In the genomic region with DNA sequence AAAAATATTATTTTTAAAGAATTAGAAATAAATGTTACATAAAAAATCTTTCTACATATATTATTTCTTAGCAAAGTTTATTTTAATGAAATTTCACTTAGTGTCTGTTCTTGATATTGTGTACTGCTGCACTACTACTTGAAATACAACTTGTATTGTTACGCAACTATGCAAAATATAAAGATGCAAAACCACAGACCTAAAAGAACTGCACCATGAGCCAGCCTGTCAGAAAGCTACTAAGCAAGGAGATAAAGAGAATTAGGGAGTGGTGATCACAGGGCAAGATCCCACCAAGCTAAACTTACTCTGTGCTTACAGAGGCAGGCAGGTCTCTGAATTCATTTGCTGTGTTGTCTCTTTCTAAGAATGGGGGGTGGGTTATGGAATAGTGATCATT, we compare ENCODE assay signal across 28 mouse cellular contexts. TPM values are rescaled to one million over a fixed set of nuclear protein-coding genes. Genes with fewer than 3 reads are reported as not detected.
DNase-seq lines count a peak whose midpoint lies in the region; ATAC-seq and TF ChIP-seq lines count a peak whose summit lies in the region.
"Had no signal": no experiment of that assay in that cellular context is flagged by ENCODE, and none has a peak within 500 bp of the region (broad histone marks: within the 10 kb centered on the region; RNA-seq: fewer than 3 reads in every experiment).

No protein-coding gene starts in this region.

- H3K36me3 ChIP-seq in C2C12 (ENCODE audit: control insufficient read depth, insufficient read depth): no peaks in the 10 kb centered on the region
- no peaks in the 10 kb centered on the region for H3K36me3 ChIP-seq in lung, postnatal 0 days (ENCODE audit: insufficient read depth, low read length)
- H3K36me3 ChIP-seq: embryonic facial prominence, embryonic 13.5 days; forebrain, embryonic 12.5 days; forebrain, embryonic 15.5 days; heart, embryonic 12.5 days; heart, embryonic 15.5 days; hindbrain, embryonic 12.5 days; hindbrain, embryonic 15.5 days had no signal

- no peak for TF ChIP-seq EP300 in lung, postnatal 0 days (IDR thresholded peaks at IDR 0.05)

- H3K9me3 ChIP-seq in lung, postnatal 0 days (ENCODE audit: low read length): no peaks in the 10 kb centered on the region
- H3K9me3 ChIP-seq: embryonic facial prominence, embryonic 10.5 days; embryonic facial prominence, embryonic 13.5 days; forebrain, embryonic 12.5 days; forebrain, embryonic 15.5 days; G1E; heart, embryonic 12.5 days; heart, embryonic 15.5 days; hindbrain, embryonic 12.5 days; hindbrain, embryonic 15.5 days had no signal

- peaks cover 5% of the 10 kb centered on the region for H3K79me3 ChIP-seq in C2C12 (ENCODE audit: low read depth)

- 97% methylated on average over 1 of the region's 1 CpGs for WGBS in lung, postnatal 0 days

- H3K27ac ChIP-seq in lung, postnatal 0 days (ENCODE audit: low read length): no peak overlapping the region
- H3K27ac ChIP-seq: embryonic facial prominence, embryonic 10.5 days; embryonic facial prominence, embryonic 13.5 days; forebrain, embryonic 12.5 days; forebrain, embryonic 15.5 days; heart, embryonic 15.5 days; hindbrain, embryonic 12.5 days; hindbrain, embryonic 15.5 days had no signal

- no peak overlapping the region for H3ac ChIP-seq in C2C12 (ENCODE audit: control insufficient read depth, insufficient read length, low read depth)

- peak; percentile 75 for ATAC-seq in granulocyte monocyte progenitor cell, adult 5-6 weeks (replicated peaks; ENCODE audit: poor library complexity, severe bottlenecking)
- ATAC-seq in megakaryocyte progenitor cell, adult 5-6 weeks (replicated peaks; ENCODE audit: poor library complexity): peak; percentile 59
- ATAC-seq in lung, postnatal 0 days: no peak
- ATAC-seq: forebrain, embryonic 15.5 days; intestine, postnatal 0 days; Patski had no signal

- no peak overlapping the region for H3K4me3 ChIP-seq in C2C12 (ENCODE audit: insufficient read depth, poor library complexity, severe bottlenecking)
- H3K4me3 ChIP-seq in lung, postnatal 0 days (ENCODE audit: low read depth, low read length): no peak overlapping the region
- H3K4me3 ChIP-seq: embryonic facial prominence, embryonic 10.5 days; embryonic facial prominence, embryonic 13.5 days; erythroblast, embryonic 14.5 days; forebrain, embryonic 12.5 days; forebrain, embryonic 15.5 days; heart, embryonic 12.5 days; heart, embryonic 15.5 days; hindbrain, embryonic 12.5 days; hindbrain, embryonic 15.5 days had no signal

- no peak overlapping the region for H3K4me2 ChIP-seq in lung, postnatal 0 days (replicated peaks; ENCODE audit: low read depth, low read length)
- H3K4me2 ChIP-seq: embryonic facial prominence, embryonic 13.5 days; forebrain, embryonic 12.5 days; forebrain, embryonic 15.5 days; heart, embryonic 12.5 days; heart, embryonic 15.5 days; hindbrain, embryonic 12.5 days; hindbrain, embryonic 15.5 days had no signal

- H3K27me3 ChIP-seq in C2C12 (ENCODE audit: control insufficient read depth, insufficient read depth, insufficient read length): no peaks in the 10 kb centered on the region
- no peaks in the 10 kb centered on the region for H3K27me3 ChIP-seq in lung, postnatal 0 days (replicated peaks; ENCODE audit: insufficient read depth, low read length)
- H3K27me3 ChIP-seq: CH12.LX; embryonic facial prominence, embryonic 13.5 days; forebrain, embryonic 12.5 days; forebrain, embryonic 15.5 days; heart, embryonic 12.5 days; heart, embryonic 15.5 days; hindbrain, embryonic 12.5 days; hindbrain, embryonic 15.5 days; Patski had no signal

- H3K79me2 ChIP-seq in C2C12 (ENCODE audit: control insufficient read depth, insufficient read depth): no peaks in the 10 kb centered on the region

- TF ChIP-seq CTCF in C2C12 (IDR thresholded peaks at IDR 0.05; ENCODE audit: control insufficient read depth, insufficient read depth, insufficient read length): no peak
- TF ChIP-seq CTCF in lung, postnatal 0 days (IDR thresholded peaks at IDR 0.05): no peak

- peak; percentile 57 for DNase-seq in 416B (ENCODE audit: low read depth)
- no peak for DNase-seq in lung, postnatal 0 days (ENCODE audit: low spot score)
- DNase-seq in urinary bladder, postnatal 14 days (ENCODE audit: low spot score): no peak
- no peak for DNase-seq in frontal cortex, adult 2 months (ENCODE audit: extremely low spot score in 1 of 2, low spot score in 1 of 2)
- DNase-seq: adrenal gland, postnatal 10 days; adrenal gland, postnatal 36 days; cerebellum, adult 11 months; gastrocnemius, postnatal 10 days; gastrocnemius, postnatal 36 days; heart, adult 18-20 months; heart, postnatal 10 days; heart, postnatal 4 days had no signal

- no peak overlapping the region for H3K9ac ChIP-seq in lung, postnatal 0 days (replicated peaks; ENCODE audit: low read depth)
- H3K9ac ChIP-seq: embryonic facial prominence, embryonic 13.5 days; forebrain, embryonic 12.5 days; forebrain, embryonic 15.5 days; heart, embryonic 12.5 days; heart, embryonic 15.5 days; hindbrain, embryonic 12.5 days; hindbrain, embryonic 15.5 days had no signal

- no peaks in the 10 kb centered on the region for H3K4me1 ChIP-seq in lung, postnatal 0 days (ENCODE audit: insufficient read depth, low read depth, low read length)
- H3K4me1 ChIP-seq: embryonic facial prominence, embryonic 10.5 days; embryonic facial prominence, embryonic 13.5 days; forebrain, embryonic 12.5 days; forebrain, embryonic 15.5 days; hindbrain, embryonic 12.5 days; hindbrain, embryonic 15.5 days had no signal

TF ChIP-seq in C2C12, 6 proteins besides CTCF, POLR2A, EP300 and RAD21:
- TF ChIP-seq FOSL1 (IDR thresholded peaks at IDR 0.05; ENCODE audit: insufficient read depth, low read length, poor library complexity, severe bottlenecking): no peak
- TF ChIP-seq CEBPB (IDR thresholded peaks at IDR 0.05; ENCODE audit: low read depth): peak; percentile 29

RNA-seq across cellular contexts. Expression of a gene that starts 29.3 kb away (rescaled TPM):
- 62.7 TPM for polyA plus RNA-seq in C2C12 (2012; fragmentation: generic; extraction: Trizol)
- total RNA-seq in granulocyte monocyte progenitor cell, adult 5-6 weeks (2014; fragmentation: Nextera tagmentation): 24.8 and 38.0 TPM in 2 replicates
- total RNA-seq in granulocyte monocyte progenitor cell, adult 5-6 weeks (2017): 40.4 and 78.7 TPM in 2 replicates
- total RNA-seq in megakaryocyte progenitor cell, adult 5-6 weeks (2015): 27.3 and 30.5 TPM in 2 replicates
- total RNA-seq in megakaryocyte progenitor cell, adult 5-6 weeks (2017): 27.2 and 56.0 TPM in 2 replicates
- polyA plus RNA-seq in lung, postnatal 0 days (2015; fragmentation: Nextera tagmentation; extraction: Ambion mirVana): 56.5 and 57.3 TPM in 2 replicates
- 286 and 297 TPM in 2 replicates for polyA plus RNA-seq in frontal cortex, adult 2 months (2012; rRNA removed)

RNA-seq across cellular contexts. Expression of a gene that starts 30.0 kb away (rescaled TPM):
- 31.3 TPM for polyA plus RNA-seq in C2C12 (2012; fragmentation: generic; extraction: Trizol)
- 74.6 and 87.3 TPM in 2 replicates for total RNA-seq in granulocyte monocyte progenitor cell, adult 5-6 weeks (2014; fragmentation: Nextera tagmentation)
- total RNA-seq in granulocyte monocyte progenitor cell, adult 5-6 weeks (2017): 145 and 153 TPM in 2 replicates
- 82.0 and 95.8 TPM in 2 replicates for total RNA-seq in megakaryocyte progenitor cell, adult 5-6 weeks (2015)
- total RNA-seq in megakaryocyte progenitor cell, adult 5-6 weeks (2017): 126 and 140 TPM in 2 replicates
- polyA plus RNA-seq in lung, postnatal 0 days (2015; fragmentation: Nextera tagmentation; extraction: Ambion mirVana): 4.4 and 6.1 TPM in 2 replicates
- 1.3 and 1.9 TPM in 2 replicates for polyA plus RNA-seq in frontal cortex, adult 2 months (2012; rRNA removed)
